Mouse (Mus musculus): ENCODE data around the gene Lrp8.

- TF ChIP-seq CTCF (IDR thresholded peaks at IDR 0.05): 0 out of 2 replicates have a peak, but pooled peaks have one; percentile 7
- no peak for TF ChIP-seq EP300 (IDR thresholded peaks at IDR 0.05)
These were observed 87.3 kb downstream of the Lrp8 start for GRCm38 (mm10) chr4:107889385-107889730.
